Mouse (Mus musculus) hindbrain, postnatal 0 days (tissue): Measurements from ENCODE around the gene H2afv. TPM values are rescaled to one million over a fixed set of nuclear protein-coding genes. Genes with fewer than 3 reads are reported as not detected.

ENCODE experiments used
- ATAC-seq: fragments of 200-750 bp; cut with Nextera tagmentation; 2 replicates; pipeline ENCODE4 v1.8.0; 2017; ENCODE audit warnings: mild to moderate bottlenecking, moderate TSS enrichment, moderate library complexity
- DNase-seq: peaks from one replicate; pipeline ENCODE4 v3.0.0-alpha.2; 2015; ENCODE audit warnings: low spot score
- H3K27ac ChIP-seq: fragments of 300-500 bp; sonication (generic); 2 replicates; pipeline ENCODE4 v1.5.1; 2014; ENCODE audit warnings: mild to moderate bottlenecking
- H3K27me3 ChIP-seq: fragments of 300-500 bp; sonication (generic); 2 replicates; pipeline ENCODE4 v1.6.1; 2014; ENCODE audit warnings: low read length, mixed read lengths; ENCODE audit not compliant: insufficient read depth
- H3K36me3 ChIP-seq: fragments of 300-500 bp; sonication (generic); 2 replicates; pipeline ENCODE4 v1.6.1; 2014; ENCODE audit warnings: low read length, mixed read lengths; ENCODE audit not compliant: insufficient read depth
- H3K4me1 ChIP-seq: fragments of 300-500 bp; sonication (generic); 2 replicates; pipeline ENCODE4 v1.6.1; 2014; ENCODE audit warnings: antibody characterized with exemption, low read length, mixed read lengths; ENCODE audit not compliant: insufficient read depth
- H3K4me2 ChIP-seq: fragments of 300-500 bp; sonication (generic); 2 replicates; pipeline ENCODE4 v1.6.1; 2014; ENCODE audit warnings: low read depth, mild to moderate bottlenecking, low read length, moderate library complexity, mixed read lengths
- H3K4me3 ChIP-seq: fragments of 300-500 bp; sonication (generic); 2 replicates; pipeline ENCODE4 v1.5.1; 2014; ENCODE audit warnings: low read length
- H3K9ac ChIP-seq: fragments of 300-500 bp; sonication (generic); replicated peaks from 2 replicates; pipeline ENCODE4 v1.6.1; 2014; ENCODE audit warnings: mild to moderate bottlenecking, low read length, moderate library complexity, mixed read lengths
- H3K9me3 ChIP-seq: fragments of 300-500 bp; sonication (generic); 2 replicates; pipeline ENCODE4 v1.6.1; 2016; ENCODE audit warnings: low read length, mixed read lengths
- CTCF ChIP-seq: IDR thresholded peaks from 2 replicates; pipeline ENCODE4 v1.5.1; 2016; ENCODE audit warnings: antibody characterized with exemption, control low read depth, low read depth
- WGBS: fragments of 180-500 bp; shearing (Covaris S2); extraction: QIAGEN DNeasy Blood & Tissue Kit; methylation state at CpG from one replicate; pipeline ENCODE4 v1.1.7; 2014; 5-methylcytosine and 5-hydroxymethylcytosine counted together
- polyA plus RNA-seq: library from polyadenylated mRNA; unstranded; fragments of >200 nt; fragmentation: Nextera tagmentation; extraction: Ambion mirVana; gene quantifications from 2 replicates; pipeline ENCODE4 v1.2.1, GENCODE M21; 2015
- total RNA-seq: library from RNA; depleted of rRNA; stranded (reverse); fragments of >200 nt; gene quantifications from 2 replicates; pipeline ENCODE4 v1.2.3, GENCODE M21; 2014

Gene H2afv
- total and polyA plus RNA-seq, 2 experiments from 2014 or later: 75.5 to 251 TPM

DNA sequence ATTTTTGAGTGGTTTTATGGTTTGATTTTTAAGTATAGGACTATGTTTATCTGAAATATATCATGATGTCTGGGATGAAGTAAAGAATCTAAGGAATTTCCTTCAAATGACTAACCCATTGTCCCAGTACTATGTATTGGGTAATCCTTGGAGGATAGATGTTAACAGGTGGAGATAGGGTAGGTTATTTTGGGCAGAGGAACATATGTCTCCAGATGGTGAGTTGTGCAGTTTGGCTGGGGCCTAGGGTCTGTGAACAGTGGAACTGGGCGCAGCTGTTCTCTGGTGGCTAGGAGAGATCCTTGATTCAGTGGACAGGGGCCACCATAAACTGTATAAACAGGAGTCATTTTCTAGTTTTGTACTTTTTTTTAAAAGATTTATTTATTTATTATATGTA, 33.1 kb upstream of the H2afv start:
- Histone ChIP-seq H3K27ac (no peak overlapping the region), H3K4me2 (no peak overlapping the region), H3K9ac (no peak overlapping the region), H3K4me3 (no peak overlapping the region), H3K27me3 (no peaks in the 10 kb centered on the region), H3K4me1 (peaks cover 13% of the 10 kb centered on the region), H3K9me3 (no peaks in the 10 kb centered on the region), H3K36me3 (no peaks in the 10 kb centered on the region)
- TF ChIP-seq CTCF: no peak
- ATAC-seq (no peak), DNase-seq (no peak)
- 82% methylated on average over 1 of the region's 1 CpGs for WGBS

DNA sequence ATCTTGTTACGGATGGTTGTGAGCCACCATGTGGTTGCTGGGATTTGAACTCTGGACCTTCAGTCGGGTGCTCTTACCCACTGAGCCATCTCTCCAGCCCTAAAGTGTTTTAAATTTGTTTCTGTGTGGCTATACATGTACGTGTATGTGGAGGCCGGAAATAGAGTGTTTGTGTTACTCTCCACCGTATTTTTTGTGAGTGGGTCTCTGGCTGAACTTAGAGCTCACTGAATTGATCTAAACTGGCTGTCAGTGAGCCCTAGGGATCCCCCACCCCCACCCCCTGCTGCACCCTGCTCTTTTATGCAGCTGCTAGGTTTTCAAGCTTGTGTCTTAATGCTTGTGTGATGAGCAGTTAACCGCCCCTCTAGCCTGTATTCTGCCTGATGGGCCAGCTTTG, 32.6 kb upstream of the H2afv start:
- DNase-seq (no peak), ATAC-seq (no peak)
- Histone ChIP-seq H3K9ac (no peak overlapping the region), H3K36me3 (no peaks in the 10 kb centered on the region), H3K4me1 (peaks cover 11% of the 10 kb centered on the region), H3K27ac (no peak overlapping the region), H3K9me3 (no peaks in the 10 kb centered on the region), H3K4me3 (no peak overlapping the region), H3K27me3 (no peaks in the 10 kb centered on the region), H3K4me2 (no peak overlapping the region; the same call in 1 of the 2 replicates)
- WGBS: 67% methylated on average over 6 of the region's 6 CpGs
- no peak for TF ChIP-seq CTCF

DNA sequence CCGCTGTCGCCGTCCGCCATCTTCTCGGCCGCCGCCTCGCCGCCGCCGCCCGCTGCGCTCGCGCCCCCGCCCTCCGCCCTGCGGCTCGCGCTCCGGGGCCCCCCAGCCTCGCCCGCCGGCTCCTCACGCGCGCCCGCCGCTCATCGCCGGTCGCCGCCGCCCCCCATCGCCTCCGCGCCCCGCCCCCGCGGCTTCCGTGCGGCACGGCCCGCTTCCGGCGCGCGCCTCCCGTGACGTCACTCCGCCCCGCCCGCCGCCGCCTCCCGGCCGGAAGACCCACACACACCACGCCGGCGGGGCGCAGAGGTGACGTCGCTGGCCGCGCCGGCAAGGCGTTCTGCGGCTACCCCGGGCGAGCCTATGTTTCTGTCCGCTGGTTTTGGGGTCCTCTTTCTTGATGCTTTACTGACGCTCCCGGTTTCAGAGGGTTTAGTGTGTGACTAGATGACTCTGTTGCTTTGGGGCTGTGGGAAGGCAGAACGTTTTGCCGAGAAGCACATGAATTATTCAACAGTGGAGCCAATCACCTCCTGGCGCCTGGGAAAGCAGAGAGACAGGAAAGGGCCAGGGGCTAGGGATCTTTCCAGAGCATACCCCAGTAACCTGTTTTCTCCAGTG, 31.7 kb upstream of the H2afv start, which contains the start of gene Purb:
Purb (minus strand) TSS at position 51 of the 618 bp plus-strand sequence.
- peak; percentile 96 for DNase-seq
- peak within 1 kb of the TSS; percentile 91 for H3K4me3 ChIP-seq
- no peaks in the 10 kb centered on the region for H3K9me3 ChIP-seq
- 1% methylated on average over 36 of the region's 76 CpGs for WGBS
- ATAC-seq: peak; percentile 95
- TF ChIP-seq CTCF: 0 out of 2 replicates have a peak, but pooled peaks have one; percentile 4
- H3K27me3 ChIP-seq: no peaks in the 10 kb centered on the region
- H3K36me3 ChIP-seq: no peaks in the 10 kb centered on the region
- H3K9ac ChIP-seq: peak within 1 kb of the TSS; percentile 95
- H3K4me1 ChIP-seq: peaks cover 9% of the 10 kb centered on the region; the same call in 1 of the 2 replicates
- H3K4me2 ChIP-seq: peak within 1 kb of the TSS; percentile 98
- H3K27ac ChIP-seq: peak within 1 kb of the TSS; percentile 99

DNA sequence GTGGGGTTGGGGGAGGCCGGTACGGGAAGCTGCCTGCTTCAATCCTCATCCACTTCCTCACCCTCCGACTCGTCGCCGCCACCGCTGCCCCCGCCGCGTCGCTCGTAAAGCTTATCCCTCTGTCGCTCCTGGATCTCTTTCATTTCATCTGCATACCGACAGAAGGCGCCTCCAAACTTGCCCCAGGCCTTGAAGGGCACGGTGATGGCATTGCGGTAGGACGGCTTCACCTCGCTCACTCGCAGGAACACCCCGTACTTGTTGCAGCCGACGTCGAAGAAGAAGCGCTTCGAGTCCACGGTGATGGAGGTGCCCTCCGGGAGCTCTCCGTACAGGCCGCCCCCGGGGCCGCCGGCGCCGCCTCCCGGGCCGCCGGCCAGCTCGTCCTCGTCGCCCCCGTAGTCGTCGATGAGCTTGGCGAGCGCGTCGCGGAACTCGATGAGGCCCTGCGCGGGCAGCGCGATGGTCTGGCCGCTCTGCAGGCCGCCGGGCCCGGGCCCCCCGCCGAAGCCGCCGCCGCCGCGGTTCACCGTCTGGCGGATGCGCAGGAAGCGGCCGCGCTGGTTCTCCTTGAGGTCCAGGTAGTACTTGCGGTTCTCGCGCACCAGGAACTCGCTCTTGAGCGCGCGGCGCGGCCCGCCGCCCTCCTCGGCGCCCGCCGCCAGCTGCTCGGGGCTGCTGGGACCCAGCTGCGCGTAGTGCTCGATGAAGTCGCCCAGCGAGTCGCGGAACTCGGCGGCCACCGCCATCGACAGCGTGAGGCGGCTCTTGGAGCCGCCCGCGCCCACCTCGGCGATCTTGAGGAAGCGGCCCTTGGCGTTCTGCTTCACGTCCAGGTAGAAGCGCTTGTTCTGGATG, 30.9 kb upstream of the H2afv start:
- Histone ChIP-seq H3K27ac (peak overlapping the region; percentile 99), H3K4me2 (peak overlapping the region; percentile 98), H3K4me3 (peak overlapping the region; percentile 91), H3K36me3 (no peaks in the 10 kb centered on the region), H3K4me1 (peaks cover 13% of the 10 kb centered on the region), H3K9ac (peak overlapping the region; percentile 95), H3K27me3 (no peaks in the 10 kb centered on the region), H3K9me3 (no peaks in the 10 kb centered on the region)
- TF ChIP-seq CTCF: peak; percentile 9; the same call in 1 of the 2 replicates
- ATAC-seq: peak; percentile 36
- under 1% methylated on average over 107 of the region's 109 CpGs for WGBS
- DNase-seq: peak; percentile 59

DNA sequence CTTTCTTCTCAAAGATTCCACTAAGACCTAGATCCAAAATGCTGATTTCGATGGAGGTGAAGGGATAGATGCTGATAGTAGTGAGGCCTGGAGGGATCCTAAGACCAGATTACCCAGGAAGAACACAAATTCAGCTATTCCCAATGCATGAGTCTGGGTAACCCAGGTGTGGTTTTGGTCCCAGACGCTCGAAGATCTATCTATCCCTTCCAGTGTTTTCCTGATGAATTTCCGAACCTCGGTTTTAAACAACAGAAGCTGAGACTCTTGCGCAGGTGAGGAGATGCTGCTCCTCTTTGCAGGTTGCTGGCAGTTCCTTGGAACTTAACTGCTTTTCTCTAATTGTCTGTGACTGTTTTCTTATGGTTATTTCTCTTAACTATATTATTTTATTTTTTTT, 30.1 kb upstream of the H2afv start:
- Histone ChIP-seq H3K9ac (peak overlapping the region; percentile 95), H3K4me3 (peak overlapping the region; percentile 91), H3K4me2 (peak overlapping the region; percentile 98), H3K27ac (peak overlapping the region; percentile 99; the same call in 1 of the 2 replicates), H3K9me3 (no peaks in the 10 kb centered on the region), H3K27me3 (no peaks in the 10 kb centered on the region), H3K36me3 (no peaks in the 10 kb centered on the region), H3K4me1 (peaks cover 16% of the 10 kb centered on the region)
- 34% methylated on average over 6 of the region's 6 CpGs for WGBS
- TF ChIP-seq CTCF: no peak
- DNase-seq (no peak), ATAC-seq (no peak)

DNA sequence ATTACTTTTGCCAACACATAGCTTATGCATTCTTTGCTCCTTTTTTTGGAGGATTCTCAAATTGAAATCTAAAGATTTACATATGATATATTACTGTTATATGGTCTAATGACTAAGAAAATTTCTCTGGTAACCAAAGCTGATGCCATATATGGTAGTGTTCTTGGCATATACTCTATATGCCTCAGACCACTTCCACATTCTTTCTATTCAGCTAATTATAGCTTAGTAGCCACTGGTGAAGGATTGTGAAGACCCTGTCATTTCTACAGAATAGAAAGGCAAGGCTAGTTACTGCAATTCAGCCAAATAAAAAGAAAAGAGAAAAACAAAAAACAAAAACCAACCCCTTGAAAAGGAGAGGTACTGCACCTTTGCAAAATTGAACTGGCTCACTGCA, 27.8 kb upstream of the H2afv start:
- Histone ChIP-seq H3K36me3 (no peaks in the 10 kb centered on the region; the same call in 1 of the 2 replicates), H3K27me3 (no peaks in the 10 kb centered on the region), H3K9ac (peak overlapping the region; percentile 30), H3K27ac (no peak overlapping the region), H3K4me2 (peak overlapping the region; percentile 98), H3K4me1 (peaks cover 23% of the 10 kb centered on the region), H3K4me3 (peak overlapping the region; percentile 91), H3K9me3 (no peaks in the 10 kb centered on the region)
- ATAC-seq (no peak), DNase-seq (no peak)
- no peak for TF ChIP-seq CTCF
